Mouse (Mus musculus): ENCODE results near the gene Tecpr2. TPM values are rescaled to one million over a fixed set of nuclear protein-coding genes. Genes with fewer than 3 reads are reported as not detected.

Gene Tecpr2
- polyA plus RNA-seq, 1 experiment from 2014 or later: 3.7 TPM

- H3K4me3 ChIP-seq (ENCODE audit: low read length): no peak overlapping the region
- H3K27me3 ChIP-seq (ENCODE audit: control insufficient read depth, insufficient read depth, low read depth, low read length): no peaks in the 10 kb centered on the region
- no peak overlapping the region for H3K27ac ChIP-seq (ENCODE audit: low read length)
- H3K36me3 ChIP-seq (ENCODE audit: control insufficient read depth, insufficient read depth, low read length): no peaks in the 10 kb centered on the region
- WGBS: 81% methylated on average over 11 of the region's 11 CpGs
- ATAC-seq (ENCODE audit: low read depth): no peak
- peaks cover 17% of the 10 kb centered on the region for H3K4me1 ChIP-seq (replicated peaks; ENCODE audit: control insufficient read depth, insufficient read depth, low read length)
- no peak overlapping the region for H3K9ac ChIP-seq (ENCODE audit: low read length)
- H3K9me3 ChIP-seq (ENCODE audit: control insufficient read depth, low read length): no peaks in the 10 kb centered on the region
- H3K4me2 ChIP-seq (ENCODE audit: low read depth, low read length): no peak overlapping the region
These were observed 97.7 kb downstream of the Tecpr2 start for GRCm38 (mm10) chr12:110986536-110987425.

- WGBS: 74% methylated on average over 3 of the region's 3 CpGs
- Histone ChIP-seq H3K4me3 (ENCODE audit: low read length) (no peak overlapping the region), H3K4me2 (ENCODE audit: low read depth, low read length) (no peak overlapping the region), H3K36me3 (ENCODE audit: control insufficient read depth, insufficient read depth, low read length) (no peaks in the 10 kb centered on the region), H3K9me3 (ENCODE audit: control insufficient read depth, low read length) (no peaks in the 10 kb centered on the region), H3K9ac (ENCODE audit: low read length) (no peak overlapping the region), H3K27ac (ENCODE audit: low read length) (no peak overlapping the region), H3K27me3 (ENCODE audit: control insufficient read depth, insufficient read depth, low read depth, low read length) (no peaks in the 10 kb centered on the region), H3K4me1 (replicated peaks; ENCODE audit: control insufficient read depth, insufficient read depth, low read length) (peaks cover 15% of the 10 kb centered on the region)
- ATAC-seq (ENCODE audit: low read depth): no peak
These were observed 100.3 kb downstream of the Tecpr2 start for GRCm38 (mm10) chr12:110989409-110989808.

- H3K36me3 ChIP-seq (ENCODE audit: control insufficient read depth, insufficient read depth, low read length): no peaks in the 10 kb centered on the region
- no peak overlapping the region for H3K27ac ChIP-seq (ENCODE audit: low read length)
- no peak overlapping the region for H3K4me2 ChIP-seq (ENCODE audit: low read depth, low read length)
- no peak overlapping the region for H3K4me3 ChIP-seq (ENCODE audit: low read length)
- no peak for ATAC-seq (ENCODE audit: low read depth)
- WGBS: 81% methylated on average over 7 of the region's 7 CpGs
- H3K9me3 ChIP-seq (ENCODE audit: control insufficient read depth, low read length): no peaks in the 10 kb centered on the region
- no peaks in the 10 kb centered on the region for H3K27me3 ChIP-seq (ENCODE audit: control insufficient read depth, insufficient read depth, low read depth, low read length)
- H3K4me1 ChIP-seq (replicated peaks; ENCODE audit: control insufficient read depth, insufficient read depth, low read length): peaks cover 10% of the 10 kb centered on the region
- H3K9ac ChIP-seq (ENCODE audit: low read length): no peak overlapping the region
These were observed 101.4 kb downstream of the Tecpr2 start for GRCm38 (mm10) chr12:110990500-110990899.

- Histone ChIP-seq H3K4me3 (ENCODE audit: low read length) (peak overlapping the region; percentile 62), H3K4me2 (ENCODE audit: low read depth, low read length) (peak overlapping the region; percentile 77), H3K9ac (ENCODE audit: low read length) (peak overlapping the region; percentile 81), H3K4me1 (replicated peaks; ENCODE audit: control insufficient read depth, insufficient read depth, low read length) (peaks cover 10% of the 10 kb centered on the region), H3K27ac (ENCODE audit: low read length) (peak overlapping the region; percentile 86), H3K27me3 (ENCODE audit: control insufficient read depth, insufficient read depth, low read depth, low read length) (no peaks in the 10 kb centered on the region), H3K9me3 (ENCODE audit: control insufficient read depth, low read length) (no peaks in the 10 kb centered on the region), H3K36me3 (ENCODE audit: control insufficient read depth, insufficient read depth, low read length) (no peaks in the 10 kb centered on the region)
- 5% methylated on average over 23 of the region's 23 CpGs for WGBS
- ATAC-seq (ENCODE audit: low read depth): peak; percentile 87
These were observed 102.5 kb downstream of the Tecpr2 start for GRCm38 (mm10) chr12:110991361-110992127.

GRCm38 (mm10) chr12:110992128-110992553 lies 103.1 kb downstream of the Tecpr2 start:
- H3K4me2 ChIP-seq (ENCODE audit: low read depth, low read length): peak overlapping the region; percentile 77
- no peaks in the 10 kb centered on the region for H3K9me3 ChIP-seq (ENCODE audit: control insufficient read depth, low read length)
- under 1% methylated on average over 24 of the region's 24 CpGs for WGBS
- H3K27me3 ChIP-seq (ENCODE audit: control insufficient read depth, insufficient read depth, low read depth, low read length): no peaks in the 10 kb centered on the region
- peak overlapping the region; percentile 81 for H3K9ac ChIP-seq (ENCODE audit: low read length)
- H3K36me3 ChIP-seq (ENCODE audit: control insufficient read depth, insufficient read depth, low read length): no peaks in the 10 kb centered on the region
- H3K4me3 ChIP-seq (ENCODE audit: low read length): peak overlapping the region; percentile 62
- peak; percentile 92 for ATAC-seq (ENCODE audit: low read depth)
- peak overlapping the region; percentile 86 for H3K27ac ChIP-seq (ENCODE audit: low read length)
- peaks cover 10% of the 10 kb centered on the region for H3K4me1 ChIP-seq (replicated peaks; ENCODE audit: control insufficient read depth, insufficient read depth, low read length)

GRCm38 (mm10) chr12:110992771-110993170 lies 103.7 kb downstream of the Tecpr2 start:
- Histone ChIP-seq H3K4me2 (ENCODE audit: low read depth, low read length) (peak overlapping the region; percentile 77), H3K9ac (ENCODE audit: low read length) (peak overlapping the region; percentile 81; the same call in 1 of the 2 replicates), H3K27me3 (ENCODE audit: control insufficient read depth, insufficient read depth, low read depth, low read length) (no peaks in the 10 kb centered on the region), H3K4me3 (ENCODE audit: low read length) (peak overlapping the region; percentile 62), H3K9me3 (ENCODE audit: control insufficient read depth, low read length) (0 out of 2 replicates have a peak, but pooled peaks cover 2% of the 10 kb centered on the region), H3K27ac (ENCODE audit: low read length) (peak overlapping the region; percentile 86), H3K36me3 (ENCODE audit: control insufficient read depth, insufficient read depth, low read length) (no peaks in the 10 kb centered on the region), H3K4me1 (replicated peaks; ENCODE audit: control insufficient read depth, insufficient read depth, low read length) (peaks cover 10% of the 10 kb centered on the region)
- no peak for ATAC-seq (ENCODE audit: low read depth)
- 76% methylated on average over 12 of the region's 12 CpGs for WGBS

GRCm38 (mm10) chr12:110993226-110993625 lies 104.2 kb downstream of the Tecpr2 start:
- no peak overlapping the region for H3K9ac ChIP-seq (ENCODE audit: low read length)
- H3K9me3 ChIP-seq (ENCODE audit: control insufficient read depth, low read length): 0 out of 2 replicates have a peak, but pooled peaks cover 5% of the 10 kb centered on the region
- 80% methylated on average over 3 of the region's 3 CpGs for WGBS
- no peak overlapping the region for H3K4me3 ChIP-seq (ENCODE audit: low read length)
- H3K36me3 ChIP-seq (ENCODE audit: control insufficient read depth, insufficient read depth, low read length): no peaks in the 10 kb centered on the region
- H3K27ac ChIP-seq (ENCODE audit: low read length): no peak overlapping the region
- no peak overlapping the region for H3K4me2 ChIP-seq (ENCODE audit: low read depth, low read length)
- H3K4me1 ChIP-seq (replicated peaks; ENCODE audit: control insufficient read depth, insufficient read depth, low read length): peaks cover 10% of the 10 kb centered on the region
- ATAC-seq (ENCODE audit: low read depth): no peak
- no peaks in the 10 kb centered on the region for H3K27me3 ChIP-seq (ENCODE audit: control insufficient read depth, insufficient read depth, low read depth, low read length)

- peaks cover 10% of the 10 kb centered on the region for H3K4me1 ChIP-seq (replicated peaks; ENCODE audit: control insufficient read depth, insufficient read depth, low read length)
- WGBS: 24% methylated on average over 12 of the region's 12 CpGs
- no peaks in the 10 kb centered on the region for H3K36me3 ChIP-seq (ENCODE audit: control insufficient read depth, insufficient read depth, low read length)
- no peak overlapping the region for H3K9ac ChIP-seq (ENCODE audit: low read length)
- 0 out of 2 replicates have a peak, but pooled peaks cover 5% of the 10 kb centered on the region for H3K9me3 ChIP-seq (ENCODE audit: control insufficient read depth, low read length)
- ATAC-seq (ENCODE audit: low read depth): no peak
- no peaks in the 10 kb centered on the region for H3K27me3 ChIP-seq (ENCODE audit: control insufficient read depth, insufficient read depth, low read depth, low read length)
- no peak overlapping the region for H3K4me3 ChIP-seq (ENCODE audit: low read length)
- H3K27ac ChIP-seq (ENCODE audit: low read length): no peak overlapping the region
- H3K4me2 ChIP-seq (ENCODE audit: low read depth, low read length): no peak overlapping the region
These were observed 105.6 kb downstream of the Tecpr2 start for GRCm38 (mm10) chr12:110994666-110995065.

- 95% methylated on average over 11 of the region's 11 CpGs for WGBS
- Histone ChIP-seq H3K9ac (ENCODE audit: low read length) (no peak overlapping the region), H3K27ac (ENCODE audit: low read length) (no peak overlapping the region)
These were observed 109.0 kb downstream of the Tecpr2 start for GRCm38 (mm10) chr12:110998092-110998491.

More at GRCm38 (mm10) chr12:110998092-110998491, 109.0 kb downstream of the Tecpr2 start:
- Histone ChIP-seq H3K27me3 (ENCODE audit: control insufficient read depth, insufficient read depth, low read depth, low read length) (no peaks in the 10 kb centered on the region), H3K36me3 (ENCODE audit: control insufficient read depth, insufficient read depth, low read length) (no peaks in the 10 kb centered on the region), H3K4me3 (ENCODE audit: low read length) (no peak overlapping the region), H3K9me3 (ENCODE audit: control insufficient read depth, low read length) (0 out of 2 replicates have a peak, but pooled peaks cover 5% of the 10 kb centered on the region), H3K4me1 (replicated peaks; ENCODE audit: control insufficient read depth, insufficient read depth, low read length) (no peaks in the 10 kb centered on the region), H3K4me2 (ENCODE audit: low read depth, low read length) (no peak overlapping the region)
- no peak for ATAC-seq (ENCODE audit: low read depth)
